Mouse (Mus musculus) neural tube, embryonic 11.5 days (tissue): ENCODE data around the gene Tas2r144. TPM values are rescaled to one million over a fixed set of nuclear protein-coding genes. Genes with fewer than 3 reads are reported as not detected.

Source experiments
- ATAC-seq: fragments of 200-750 bp; cut with Nextera tagmentation; 2 replicates; pipeline ENCODE4 v1.8.0; 2017; ENCODE audit warnings: moderate number of reproducible peaks, mild to moderate bottlenecking, moderate TSS enrichment, moderate library complexity; ENCODE audit not compliant: insufficient read depth, low FRiP score, low TSS enrichment
- DNase-seq: peaks from one replicate; pipeline ENCODE4 v3.0.0-alpha.2; 2015; ENCODE audit warnings: low spot score
- H3K27ac ChIP-seq: fragments of 300-500 bp; sonication (generic); 2 replicates; pipeline ENCODE4 v1.5.1; 2014; ENCODE audit warnings: low read depth, mild to moderate bottlenecking, low read length
- H3K27me3 ChIP-seq: fragments of 300-500 bp; sonication (generic); 2 replicates; pipeline ENCODE4 v1.6.1; 2014; ENCODE audit warnings: mild to moderate bottlenecking, low read length, mixed read lengths; ENCODE audit not compliant: control insufficient read depth, insufficient read depth
- H3K36me3 ChIP-seq: fragments of 300-500 bp; sonication (generic); 2 replicates; pipeline ENCODE4 v1.6.1; 2014; ENCODE audit warnings: mild to moderate bottlenecking, low read length, moderate library complexity, mixed read lengths; ENCODE audit not compliant: control insufficient read depth, insufficient read depth
- H3K4me1 ChIP-seq: fragments of 300-500 bp; sonication (generic); 2 replicates; pipeline ENCODE4 v1.6.1; 2014; ENCODE audit warnings: low read length, mixed read lengths; ENCODE audit not compliant: control insufficient read depth, insufficient read depth
- H3K4me2 ChIP-seq: fragments of 300-500 bp; sonication (generic); 2 replicates; pipeline ENCODE4 v1.6.1; 2014; ENCODE audit warnings: low read depth, mild to moderate bottlenecking, moderate library complexity
- H3K4me3 ChIP-seq: fragments of 300-500 bp; sonication (generic); 2 replicates; pipeline ENCODE4 v1.5.1; 2014; ENCODE audit warnings: low read depth, low read length
- H3K9ac ChIP-seq: fragments of 300-500 bp; sonication (generic); 2 replicates; pipeline ENCODE4 v1.6.1; 2014; ENCODE audit warnings: mild to moderate bottlenecking, low read length
- H3K9me3 ChIP-seq: fragments of 300-500 bp; sonication (generic); 2 replicates; pipeline ENCODE4 v1.6.1; 2016; ENCODE audit warnings: low read length; ENCODE audit not compliant: control insufficient read depth
- WGBS: fragments of 180-500 bp; shearing (Covaris S2); extraction: QIAGEN DNeasy Blood & Tissue Kit; methylation state at CpG from one replicate; pipeline ENCODE4 v1.1.7; 2014; 5-methylcytosine and 5-hydroxymethylcytosine counted together
- polyA plus RNA-seq: library from polyadenylated mRNA; unstranded; fragments of >200 nt; fragmentation: Nextera tagmentation; extraction: Ambion mirVana; gene quantifications from 2 replicates; pipeline ENCODE4 v1.2.1, GENCODE M21; 2014

Tas2r144 gene
- polyA plus RNA-seq, 1 experiment from 2014 or later, result not detected

DNA sequence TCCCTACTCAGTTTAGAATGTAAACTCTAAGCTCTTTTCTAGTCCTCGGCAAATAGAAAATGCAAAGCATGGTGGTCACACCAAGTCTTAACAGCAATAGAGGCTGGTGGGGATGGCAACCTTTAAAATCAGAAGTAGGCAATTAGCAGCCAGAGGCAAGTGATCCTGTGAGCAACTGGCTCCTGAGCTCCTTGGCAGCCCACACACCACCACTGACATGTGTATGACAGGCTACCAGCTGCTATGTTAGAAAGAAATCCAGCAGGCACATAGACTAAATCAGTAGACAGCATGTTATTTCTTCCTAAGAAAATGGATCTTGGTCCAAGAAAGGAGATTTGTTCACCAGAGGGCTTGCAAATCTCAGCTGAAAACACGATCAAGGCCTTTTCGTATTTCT is 16.1 kb downstream of the Tas2r144 start:
- Histone ChIP-seq H3K4me2 (no peak overlapping the region), H3K36me3 (no peaks in the 10 kb centered on the region), H3K9me3 (no peaks in the 10 kb centered on the region), H3K9ac (no peak overlapping the region), H3K4me1 (no peaks in the 10 kb centered on the region), H3K27me3 (no peaks in the 10 kb centered on the region), H3K4me3 (no peak overlapping the region), H3K27ac (no peak overlapping the region)
- DNase-seq (no peak), ATAC-seq (no peak)
- 88% methylated on average over 3 of the region's 3 CpGs for WGBS

DNA sequence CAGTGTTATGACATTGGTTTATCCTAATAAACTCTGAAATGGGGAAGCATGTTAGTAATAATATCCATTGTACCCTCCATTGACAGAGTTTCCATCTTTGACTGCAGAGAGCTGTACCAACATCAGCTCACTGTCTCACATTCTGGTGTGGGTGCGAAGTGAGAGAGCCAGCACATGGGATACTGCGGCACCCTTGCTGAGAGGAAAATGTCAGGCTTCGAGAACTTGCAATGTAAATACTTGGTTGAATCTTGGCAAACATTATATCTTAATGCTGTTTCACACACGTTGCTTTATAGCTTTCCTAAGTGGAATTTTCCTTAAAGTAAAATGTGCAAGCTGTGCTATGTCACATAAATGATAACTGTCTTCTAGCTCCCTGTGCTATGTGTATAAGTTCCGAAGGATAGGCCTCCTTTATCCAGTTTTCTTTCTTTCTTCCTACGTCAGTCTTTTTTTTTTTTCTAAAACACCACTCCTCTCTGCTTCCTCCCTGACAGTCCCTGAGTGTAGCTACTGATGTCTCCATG is 22.2 kb downstream of the Tas2r144 start:
- no peak overlapping the region for H3K27ac ChIP-seq
- no peaks in the 10 kb centered on the region for H3K4me1 ChIP-seq
- H3K27me3 ChIP-seq, result no peaks in the 10 kb centered on the region
- WGBS, result 78% methylated on average over 6 of the region's 6 CpGs
- no peak overlapping the region for H3K9ac ChIP-seq
- no peaks in the 10 kb centered on the region for H3K36me3 ChIP-seq
- H3K4me2 ChIP-seq, result no peak overlapping the region
- H3K9me3 ChIP-seq, result no peaks in the 10 kb centered on the region
- H3K4me3 ChIP-seq, result no peak overlapping the region
- ATAC-seq (no peak), DNase-seq (no peak)

DNA sequence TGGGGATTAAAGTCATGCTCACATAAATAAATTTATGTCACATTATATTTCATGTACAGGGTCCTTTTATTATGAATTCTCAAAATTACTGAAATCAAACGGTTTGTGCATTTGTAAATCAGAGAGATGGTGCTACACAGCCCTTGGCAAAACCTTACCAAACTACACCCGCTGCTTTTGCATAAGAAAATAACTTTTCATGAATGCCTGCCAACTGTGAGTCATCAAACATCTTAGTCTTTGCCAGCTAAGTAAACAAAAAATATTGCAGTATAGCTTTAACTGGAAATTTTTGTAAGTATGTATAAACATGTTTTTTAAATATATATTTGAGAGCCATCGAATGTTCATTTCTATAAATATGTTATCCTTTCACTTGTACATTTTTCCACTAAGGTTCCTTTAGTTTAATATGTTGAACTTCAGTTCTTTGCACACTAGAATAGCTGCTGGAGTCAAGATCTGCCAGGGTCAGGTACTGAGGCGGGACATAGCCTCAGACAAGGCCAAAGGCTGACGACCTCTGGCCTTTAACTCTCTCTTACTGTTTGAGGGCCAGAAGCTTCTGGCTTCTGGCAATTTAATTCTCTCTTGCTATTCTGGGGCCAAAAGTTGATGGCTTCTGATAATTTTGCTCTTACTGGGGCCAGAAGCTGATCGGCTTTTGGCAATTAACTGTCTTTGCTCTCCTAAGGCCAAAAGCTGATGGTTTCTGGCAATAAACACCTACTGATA is 26.4 kb downstream of the Tas2r144 start:
- Histone ChIP-seq H3K4me3 (no peak overlapping the region), H3K4me2 (no peak overlapping the region), H3K4me1 (no peaks in the 10 kb centered on the region), H3K36me3 (no peaks in the 10 kb centered on the region), H3K9ac (no peak overlapping the region), H3K9me3 (no peaks in the 10 kb centered on the region), H3K27ac (no peak overlapping the region), H3K27me3 (no peaks in the 10 kb centered on the region)
- DNase-seq (no peak), ATAC-seq (no peak)
- 82% methylated on average over 6 of the region's 6 CpGs for WGBS

DNA sequence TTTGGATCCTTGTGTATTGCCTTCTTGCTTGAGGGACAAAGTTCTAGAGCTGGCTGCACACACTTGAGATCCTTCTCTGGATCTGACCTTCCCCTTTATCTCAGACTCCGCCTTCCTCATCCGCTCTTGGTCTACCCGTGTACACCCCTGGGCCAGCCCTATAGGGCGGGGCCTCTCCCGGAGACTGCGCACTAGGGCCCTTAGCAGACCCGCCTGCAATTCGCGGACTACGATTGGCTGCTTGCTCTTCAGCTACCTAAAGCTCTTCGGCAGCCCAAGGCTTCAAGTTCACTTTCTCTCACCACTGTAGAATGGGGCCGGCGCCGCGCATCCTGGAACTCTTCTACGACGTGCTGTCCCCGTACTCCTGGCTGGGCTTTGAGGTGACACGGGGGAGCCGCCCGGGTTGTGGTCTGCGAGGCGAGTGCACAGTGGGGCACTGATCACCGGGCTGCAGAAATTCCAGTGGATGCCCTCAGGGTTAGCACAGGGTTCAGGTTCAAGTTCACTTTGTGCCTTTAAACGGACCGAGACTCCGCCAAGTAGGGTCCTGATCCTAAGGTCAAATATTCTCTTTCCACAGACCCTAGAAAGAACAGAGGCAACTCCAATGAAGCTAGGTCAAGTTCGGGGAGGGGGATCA is 30.7 kb downstream of the Tas2r144 start, which contains the start of gene Gstk1:
Gstk1 (plus strand) TSS at position 225 of the 643 bp plus-strand sequence.
- Histone ChIP-seq H3K4me2 (peak within 1 kb of the TSS; percentile 62), H3K27ac (no peak within 1 kb of the TSS), H3K36me3 (no peaks in the 10 kb centered on the region), H3K4me1 (no peaks in the 10 kb centered on the region), H3K9ac (peak within 1 kb of the TSS; percentile 44; the same call in 1 of the 2 replicates), H3K27me3 (no peaks in the 10 kb centered on the region), H3K9me3 (no peaks in the 10 kb centered on the region), H3K4me3 (peak within 1 kb of the TSS; percentile 37)
- DNase-seq (peak; percentile 90), ATAC-seq (peak; percentile 99)
- WGBS, result 4% methylated on average over 28 of the region's 28 CpGs

DNA sequence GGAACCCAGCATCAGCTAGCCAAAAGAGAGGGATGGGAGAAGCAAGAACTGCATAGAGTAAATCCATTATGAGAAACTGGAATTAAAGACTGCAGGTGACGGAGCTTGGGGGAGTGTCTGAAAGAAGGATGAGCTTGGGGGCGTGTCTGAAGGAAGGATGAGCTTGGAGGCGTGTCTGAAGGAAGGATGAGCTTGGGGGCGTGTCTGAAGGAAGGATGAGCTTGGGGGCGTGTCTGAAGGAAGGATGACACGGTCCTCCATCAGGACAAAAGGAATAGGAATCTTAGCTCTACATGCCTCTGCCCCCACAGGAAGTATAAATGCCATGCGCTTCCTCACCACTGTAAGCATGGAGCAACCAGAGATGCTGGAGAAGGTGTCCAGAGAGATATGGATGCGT is 32.0 kb downstream of the Tas2r144 start:
- ATAC-seq (no peak), DNase-seq (no peak)
- Histone ChIP-seq H3K9me3 (no peaks in the 10 kb centered on the region), H3K4me2 (peak overlapping the region; percentile 2; the same call in 1 of the 2 replicates), H3K36me3 (no peaks in the 10 kb centered on the region), H3K4me1 (no peaks in the 10 kb centered on the region), H3K27ac (no peak overlapping the region), H3K4me3 (no peak overlapping the region), H3K9ac (no peak overlapping the region), H3K27me3 (no peaks in the 10 kb centered on the region)
- WGBS, result 7% methylated on average over 8 of the region's 8 CpGs

DNA sequence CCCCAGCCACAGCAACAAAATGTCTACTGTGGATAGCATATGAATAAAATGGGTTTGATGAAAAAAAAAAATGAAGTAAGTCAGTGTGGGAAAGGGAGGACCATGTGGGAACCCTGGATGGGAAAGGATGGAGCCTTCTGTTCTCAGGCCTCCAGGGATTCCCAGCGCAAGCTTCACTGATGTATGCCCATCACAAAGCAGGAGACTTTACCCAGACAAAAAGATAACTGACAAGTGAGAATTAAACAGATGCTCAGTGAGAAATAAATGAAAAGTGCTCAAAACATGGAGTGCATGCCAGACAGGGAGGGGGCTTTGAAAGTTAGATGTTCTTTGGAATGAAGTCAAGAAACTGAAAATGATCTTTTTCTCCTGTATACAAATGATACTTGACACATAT is 32.9 kb downstream of the Tas2r144 start:
- 88% methylated on average over 1 of the region's 1 CpGs for WGBS
- Histone ChIP-seq H3K9me3 (no peaks in the 10 kb centered on the region), H3K4me2 (no peak overlapping the region), H3K27ac (no peak overlapping the region), H3K4me3 (no peak overlapping the region), H3K27me3 (no peaks in the 10 kb centered on the region), H3K4me1 (no peaks in the 10 kb centered on the region), H3K9ac (no peak overlapping the region), H3K36me3 (no peaks in the 10 kb centered on the region)
- no peak for ATAC-seq
- DNase-seq, result no peak

DNA sequence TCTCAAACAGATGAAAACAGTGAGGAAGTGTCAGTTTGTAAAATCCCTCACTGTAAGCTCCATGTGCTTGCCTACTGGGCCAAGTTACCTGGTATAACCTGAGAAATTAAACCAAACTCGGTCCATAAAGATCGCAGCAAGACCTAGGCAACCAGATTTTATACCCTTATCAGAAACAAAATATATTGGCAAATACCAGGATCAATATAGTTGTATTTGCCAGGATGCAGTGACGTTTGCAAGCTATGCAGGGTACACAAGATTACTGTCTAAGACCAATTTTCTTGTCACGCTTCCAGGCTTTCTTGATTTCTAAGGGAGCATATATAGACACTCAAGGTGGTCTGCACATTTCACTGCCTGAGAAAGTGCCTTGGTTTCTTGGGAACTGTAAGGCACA is 36.7 kb downstream of the Tas2r144 start:
- H3K9ac ChIP-seq, result no peak overlapping the region
- no peak overlapping the region for H3K27ac ChIP-seq
- no peaks in the 10 kb centered on the region for H3K36me3 ChIP-seq
- DNase-seq, result no peak
- no peak overlapping the region for H3K4me3 ChIP-seq
- no peaks in the 10 kb centered on the region for H3K9me3 ChIP-seq
- no peak overlapping the region for H3K4me2 ChIP-seq
- no peaks in the 10 kb centered on the region for H3K27me3 ChIP-seq
- no peaks in the 10 kb centered on the region for H3K4me1 ChIP-seq
- no peak for ATAC-seq
- 84% methylated on average over 4 of the region's 4 CpGs for WGBS

DNA sequence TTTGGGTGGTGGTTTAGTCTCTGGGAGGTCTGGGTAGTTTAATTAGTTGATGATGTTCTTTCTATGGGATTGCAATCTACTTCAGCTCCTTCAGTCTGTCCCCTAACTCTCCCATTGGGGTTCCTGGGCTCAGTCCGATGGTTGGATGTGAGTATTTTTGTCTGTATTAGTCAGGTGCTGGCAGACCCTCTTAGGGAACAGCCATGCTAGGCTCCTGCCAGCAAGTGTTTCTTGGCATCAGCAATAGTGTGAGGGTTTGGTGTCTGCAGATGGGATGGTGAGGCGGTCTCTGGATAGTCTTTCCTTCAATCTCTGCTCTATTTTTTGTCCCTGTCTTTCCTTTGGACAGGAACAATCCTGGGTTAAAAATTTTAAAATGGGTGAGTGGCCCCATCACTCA is 38.0 kb downstream of the Tas2r144 start:
- Histone ChIP-seq H3K9me3 (no peaks in the 10 kb centered on the region), H3K4me3 (no peak overlapping the region), H3K4me2 (no peak overlapping the region), H3K27me3 (no peaks in the 10 kb centered on the region), H3K36me3 (no peaks in the 10 kb centered on the region), H3K27ac (no peak overlapping the region), H3K4me1 (no peaks in the 10 kb centered on the region), H3K9ac (no peak overlapping the region)
- DNase-seq, result no peak
- no peak for ATAC-seq
- WGBS, result 93% methylated on average over 2 of the region's 2 CpGs
